ENCODE assay signal across 8 mouse cellular contexts in genomic region chr6:86921880-86922279, GRCm38 (mm10).
DNase-seq lines count a peak whose midpoint lies in the region; TF ChIP-seq lines count a peak whose summit lies in the region.

No protein-coding gene starts in this region.

- 31% methylated on average over 4 of the region's 4 CpGs for WGBS in olfactory bulb, adult 2 months

- no peak for TF ChIP-seq POLR2A in olfactory bulb, adult 2 months (IDR thresholded peaks at IDR 0.05; ENCODE audit: insufficient read depth, low read depth, low read length)

- no peak overlapping the region for H3K27ac ChIP-seq in olfactory bulb, adult 2 months (ENCODE audit: insufficient read depth, low read depth, low read length)

- H3K4me1 ChIP-seq in olfactory bulb, adult 2 months (ENCODE audit: control insufficient read depth, insufficient read depth, low read length) = peaks cover 10% of the 10 kb centered on the region

- peak; percentile 72 for DNase-seq in CD4-positive helper T cell, adult 2 months (ENCODE audit: low read depth, low spot score)
- DNase-seq in R1 (ENCODE audit: low read depth, low spot score) = peak; percentile 80
- peak; percentile 70 for DNase-seq in cerebellum, postnatal 10 days
- peak; percentile 57 for DNase-seq in gastrocnemius, postnatal 14 days
- DNase-seq in kidney, adult 11 months = peak; percentile 57
- DNase-seq in liver = peak; percentile 63
- peak; percentile 36 to 57 for DNase-seq in thymus, postnatal 10 days (ENCODE audit: low spot score in 2 of 2)

- intact Hi-C loops in gastrocnemius, postnatal 14 days (cut with DNase I; ENCODE audit: low total_unique reads) = loop anchor here (5.0 to 10.0 kb wide), 2 partner anchors 110 to 177 kb away; no protein-coding TSS in a partner anchor

- peak; percentile 80 for TF ChIP-seq CTCF in olfactory bulb, adult 2 months (IDR thresholded peaks at IDR 0.05; ENCODE audit: insufficient read depth, low read depth, low read length)

- H3K4me3 ChIP-seq in olfactory bulb, adult 2 months (ENCODE audit: insufficient read depth, low read depth, low read length) = no peak overlapping the region
